Mouse (Mus musculus) kidney, postnatal 4 days (tissue): ENCODE data around the gene Psmb5.
"Not testable (repeated sequence)": the region's sequence is repeated elsewhere in the genome, so short reads cannot be mapped to it uniquely, and the experiment has no call there.

Experiments
- DNase-seq, 2 experiments: peaks; one replicate each; pipeline ENCODE4 v3.0.0; 2021; ENCODE audit warnings: mixed read lengths in 2 of 2

Gene Psmb5

GRCm38 (mm10) chr14:54630583-54631239 lies 12.9 kb upstream of the Psmb5 start:
- no peak for DNase-seq

DNA sequence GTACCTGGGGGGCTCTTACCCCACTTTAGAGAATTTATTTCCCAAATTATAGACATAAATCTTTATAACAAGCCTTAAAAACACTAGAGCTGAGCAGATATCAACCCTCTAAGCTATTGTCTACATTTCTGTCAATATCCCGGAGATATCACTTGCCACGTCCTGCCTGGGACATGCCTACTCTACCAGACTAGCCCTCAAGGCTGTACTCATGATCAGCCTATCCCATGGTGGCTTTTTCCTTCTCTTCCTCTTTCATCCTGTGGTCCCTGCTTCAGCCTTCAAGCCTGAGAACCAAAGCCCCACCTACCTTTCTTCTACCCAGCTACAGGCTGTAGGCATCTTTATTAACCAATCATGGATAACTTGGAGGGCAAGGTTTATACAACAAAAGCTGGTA lies 12.0 kb upstream of the Psmb5 start:
- no peak for DNase-seq

DNA sequence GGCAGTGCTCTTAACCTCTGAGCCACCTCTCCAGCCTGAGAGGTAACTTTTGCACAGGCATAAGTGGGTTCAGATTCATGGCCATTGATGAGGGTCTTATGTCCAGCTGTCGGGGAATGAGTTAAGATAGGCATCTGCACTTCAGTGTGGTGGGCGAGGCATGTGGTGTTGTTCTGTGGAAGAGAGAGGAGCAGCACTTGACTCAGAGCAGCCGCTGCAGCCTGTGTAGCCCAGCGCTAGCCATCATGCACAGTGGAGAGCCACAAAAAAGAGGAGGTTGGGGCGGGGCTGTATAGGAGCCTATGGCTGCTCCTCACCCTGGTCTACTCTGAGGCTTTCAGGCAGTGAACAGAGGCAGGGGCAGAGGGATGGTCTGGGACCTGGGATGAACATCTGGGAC lies 10.3 kb upstream of the Psmb5 start:
- no peak for DNase-seq

DNA sequence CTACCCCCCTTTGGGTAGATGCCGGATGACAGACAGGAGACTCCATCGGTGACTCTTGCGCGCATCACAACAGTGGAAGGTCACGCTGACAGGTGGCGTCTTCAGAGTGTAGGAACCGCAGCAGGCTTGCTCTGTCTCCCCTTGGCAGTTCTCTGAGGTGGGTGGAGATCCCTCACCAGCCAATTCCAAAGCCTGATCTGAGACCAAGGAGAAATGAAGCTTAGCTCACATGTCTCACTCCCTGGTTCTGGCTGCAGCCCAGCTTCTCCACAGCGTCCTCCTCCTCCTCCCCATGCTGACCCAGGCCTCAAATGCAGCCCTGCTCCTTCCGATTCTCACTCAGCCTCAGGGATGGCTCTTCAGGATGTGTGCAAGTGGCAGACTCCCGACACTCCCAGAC lies 7.2 kb upstream of the Psmb5 start:
- no peak for DNase-seq

DNA sequence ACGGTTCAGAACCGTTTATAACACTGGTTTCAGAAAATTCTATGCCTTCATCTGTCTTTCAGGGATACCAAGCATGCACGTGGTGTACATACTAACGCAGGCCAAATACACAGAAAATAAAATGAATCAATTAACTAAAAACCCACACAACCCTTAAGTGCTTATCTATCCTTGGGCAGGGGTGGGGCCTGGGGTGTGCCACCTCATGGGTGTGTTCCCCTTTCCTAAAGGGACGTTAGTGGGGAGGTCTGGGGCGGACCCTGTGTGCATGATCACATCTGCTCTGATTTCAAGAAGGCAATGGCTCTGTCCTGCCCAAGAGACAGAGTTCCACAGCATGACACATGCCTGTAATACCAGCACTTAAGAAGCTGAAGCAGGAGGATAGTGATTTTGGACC lies 5.5 kb upstream of the Psmb5 start:
- no peak for DNase-seq

DNA sequence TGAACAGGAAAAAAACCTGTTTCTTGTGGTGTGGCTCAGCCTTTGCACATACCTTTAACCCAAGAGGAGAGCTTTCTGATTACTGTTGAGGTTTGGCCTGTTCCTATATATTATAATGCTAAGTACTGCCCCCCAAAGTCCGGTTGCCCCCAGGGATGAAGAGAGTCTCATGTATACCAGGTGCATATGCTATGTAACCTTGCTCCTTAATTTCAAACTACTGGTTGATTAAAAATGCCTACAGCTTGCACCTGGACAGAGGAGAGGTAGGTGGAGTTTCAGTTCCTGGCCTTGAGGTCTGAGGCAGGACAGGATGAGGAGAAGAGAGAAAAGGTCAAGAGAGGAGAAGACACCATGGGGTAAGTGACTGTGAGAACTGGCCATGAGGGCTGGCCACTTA lies 3.3 kb upstream of the Psmb5 start, which contains the start of gene Psmb11:
Gene Psmb11, plus strand, starts transcription at position 301 of the 400 bp plus-strand sequence.
- DNase-seq, result no peak

GRCm38 (mm10) chr14:54617152-54617896 lies 498 bp downstream of the Psmb5 start:
- DNase-seq, result peak; percentile 41 to 54

- DNase-seq, result no peak
These were observed 1.5 kb downstream of the Psmb5 start for GRCm38 (mm10) chr14:54616226-54616825.

DNA sequence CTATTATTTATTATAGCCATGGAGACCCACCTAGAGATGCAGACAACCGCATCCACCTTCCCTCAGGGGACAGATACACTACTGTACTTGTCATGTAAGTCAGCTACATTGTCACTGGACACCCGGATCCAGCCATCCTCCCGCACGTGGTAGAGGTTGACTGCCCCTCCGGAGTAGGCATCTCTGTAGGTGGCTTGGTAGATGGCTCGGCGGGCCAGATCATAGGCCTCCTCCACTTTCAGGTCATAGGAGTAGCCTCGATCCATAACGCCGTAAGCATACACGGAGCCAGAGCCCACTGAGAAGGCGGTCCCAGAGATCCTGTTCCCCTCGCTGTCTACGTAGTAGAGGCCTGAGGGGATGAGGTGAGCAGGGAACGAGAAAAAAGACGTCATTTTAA lies 3.7 kb downstream of the Psmb5 start:
- not testable (repeated sequence) for DNase-seq

DNA sequence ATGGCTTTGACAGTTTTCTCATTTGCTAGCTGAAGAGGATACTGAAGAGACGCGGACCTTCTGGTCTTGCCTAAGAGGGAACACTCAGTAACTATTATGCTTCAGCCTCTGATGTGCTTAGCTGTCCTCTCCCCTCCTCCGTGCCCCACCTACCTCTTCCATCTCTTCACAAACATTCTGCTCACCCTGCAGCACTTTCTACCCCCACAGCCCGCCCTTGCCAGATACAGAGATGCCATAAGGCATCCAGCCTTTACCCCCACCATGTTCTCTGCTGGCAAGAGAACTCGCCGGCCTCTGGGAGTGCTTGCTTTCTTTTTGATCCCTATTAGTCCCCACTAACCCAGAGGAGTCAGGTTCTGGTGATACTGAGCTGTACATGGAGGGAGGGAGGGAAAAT lies 7.2 kb downstream of the Psmb5 start:
- DNase-seq, result no peak

DNA sequence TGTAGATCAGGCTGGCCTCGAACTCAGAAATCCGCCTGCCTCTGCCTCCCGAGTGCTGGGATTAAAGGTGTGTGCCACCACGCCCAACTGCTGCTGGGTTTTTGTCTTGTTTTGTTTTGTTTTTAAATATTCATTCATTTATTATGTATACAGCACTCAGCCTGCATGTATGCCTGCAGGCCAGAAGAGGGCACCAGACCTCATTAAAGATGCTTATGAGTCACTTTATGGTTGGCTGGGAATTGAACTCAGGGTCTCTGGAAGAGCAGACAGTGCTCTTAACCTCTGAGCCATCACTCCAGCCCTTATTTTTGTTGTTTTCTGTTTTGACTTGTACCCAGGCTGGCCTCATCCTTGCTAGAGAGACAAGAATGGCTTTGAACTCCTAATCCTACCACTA lies 7.9 kb downstream of the Psmb5 start:
- DNase-seq, result peak in 1 of 2 experiments; percentile 34

DNA sequence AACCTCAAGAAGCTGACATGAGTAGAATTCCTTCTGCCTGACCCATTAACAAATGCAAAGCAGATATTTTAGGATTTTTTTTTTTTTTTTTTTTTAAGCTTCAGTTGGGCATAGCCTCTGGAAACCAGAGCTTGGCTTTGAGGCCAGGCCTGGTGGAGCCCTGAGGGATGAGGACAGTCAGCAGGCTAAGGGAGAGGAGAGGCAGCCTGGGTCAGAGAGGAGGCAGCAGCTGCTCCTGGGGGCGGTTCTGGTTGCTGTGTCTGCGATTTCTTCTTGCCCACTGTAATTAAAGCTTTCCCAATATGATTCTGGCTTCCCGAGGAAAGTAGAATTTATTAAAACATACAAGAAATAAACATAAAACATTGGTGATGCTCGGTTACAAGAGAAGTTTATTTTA lies 8.6 kb downstream of the Psmb5 start:
- DNase-seq, result no peak

GRCm38 (mm10) chr14:54607226-54607625 lies 10.6 kb downstream of the Psmb5 start:
- no peak for DNase-seq

DNA sequence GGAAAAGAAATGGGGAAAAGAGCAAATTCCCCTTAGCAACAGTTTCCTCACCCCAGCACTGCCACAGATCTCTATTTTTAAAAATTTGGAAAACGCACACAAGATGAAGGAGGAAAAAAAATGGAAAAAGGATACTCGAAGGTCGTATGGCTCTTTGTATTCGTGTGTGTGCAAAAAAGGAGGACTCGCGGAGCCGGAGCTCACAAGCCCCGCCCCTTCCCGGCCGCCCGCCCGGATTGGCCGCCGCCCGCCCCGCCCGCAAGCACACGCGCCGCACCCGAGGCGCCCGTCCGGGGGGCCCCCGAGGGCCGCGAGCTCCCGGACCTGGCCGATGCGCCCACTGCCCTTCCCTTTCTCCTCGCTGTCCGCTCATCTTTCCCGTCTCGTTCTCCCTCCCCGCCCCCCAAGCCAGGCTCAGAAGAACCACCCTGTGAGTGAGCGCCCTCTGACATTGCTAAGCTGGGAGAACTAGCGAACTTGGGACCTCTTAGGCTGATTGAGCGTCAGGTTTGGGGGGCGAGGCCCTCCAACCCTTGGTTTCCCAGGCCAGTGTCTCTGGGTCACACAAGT lies 12.0 kb downstream of the Psmb5 start, which contains the start of gene 4931414P19Rik:
Gene 4931414P19Rik, minus strand, starts transcription at position 242 of the 570 bp plus-strand sequence.
- DNase-seq, result peak; percentile 91 to 95

- DNase-seq, result no peak
These were observed 14.1 kb downstream of the Psmb5 start for GRCm38 (mm10) chr14:54603686-54604085.

GRCm38 (mm10) chr14:54603038-54603654 lies 14.7 kb downstream of the Psmb5 start:
- peak; percentile 96 to 98 for DNase-seq

GRCm38 (mm10) chr14:54602613-54603012 lies 15.2 kb downstream of the Psmb5 start:
- DNase-seq, result peak; percentile 20 to 38

DNA sequence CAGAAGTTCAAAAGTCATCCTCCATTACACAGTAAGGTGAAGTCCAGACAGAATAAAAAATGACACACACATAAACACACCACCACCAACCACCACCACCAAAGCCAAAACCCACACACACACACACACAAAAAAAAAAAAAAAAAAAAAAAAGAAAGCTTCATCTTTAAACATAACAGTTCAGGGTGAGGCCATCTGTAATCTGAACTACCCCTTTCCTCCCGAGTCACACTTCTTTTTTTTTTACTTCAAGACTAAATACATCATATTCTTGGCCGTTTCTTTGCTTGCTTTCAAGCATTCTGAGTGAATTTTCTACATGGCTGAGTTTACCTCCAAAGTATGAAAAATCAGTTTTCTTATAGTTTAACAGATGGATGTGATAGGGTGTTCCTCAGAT lies 16.2 kb downstream of the Psmb5 start:
- no peak for DNase-seq

DNA sequence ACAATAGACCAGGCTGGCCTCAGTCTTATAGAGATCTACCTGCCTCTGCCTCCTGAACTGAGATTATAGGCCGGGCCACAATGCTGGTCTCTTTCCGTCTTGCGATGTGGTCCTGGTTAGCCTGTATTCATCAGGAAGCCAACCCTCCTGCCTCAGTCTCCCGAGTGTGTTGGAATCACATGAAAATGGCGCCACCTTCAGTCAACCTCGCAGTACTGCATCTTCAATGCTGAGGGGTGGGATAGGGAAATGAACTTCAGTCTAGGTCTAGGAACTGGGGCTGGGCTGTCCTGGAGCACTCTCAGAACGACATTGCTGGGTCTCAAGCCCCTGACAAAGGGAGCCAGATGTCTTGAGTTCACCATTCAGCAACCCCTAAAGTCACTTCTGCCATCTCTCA lies 20.7 kb downstream of the Psmb5 start:
- DNase-seq, result no peak

- DNase-seq, result no peak
These were observed 23.0 kb downstream of the Psmb5 start for GRCm38 (mm10) chr14:54594631-54595414.

DNA sequence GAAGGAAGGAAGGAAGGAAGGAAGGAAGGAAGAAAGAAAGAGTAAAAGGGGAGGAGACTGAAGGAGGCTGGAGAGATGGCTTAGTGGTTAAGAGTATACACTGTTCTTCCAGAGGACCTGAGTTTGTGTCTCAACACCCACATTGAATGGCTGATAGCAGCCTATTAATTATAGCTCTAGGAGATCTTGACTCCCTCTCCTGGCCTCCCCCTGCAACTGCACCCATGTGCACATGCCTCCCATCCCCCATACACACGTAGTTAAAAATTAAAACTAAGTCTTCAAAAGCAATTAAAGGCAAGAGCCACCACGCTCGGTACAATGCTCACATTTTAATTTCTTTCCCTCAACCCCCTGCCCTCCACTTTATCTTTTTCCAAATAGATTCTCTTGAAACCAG lies 23.8 kb downstream of the Psmb5 start:
- DNase-seq, result no peak

GRCm38 (mm10) chr14:54592319-54592934 lies 25.4 kb downstream of the Psmb5 start:
- DNase-seq, result peak; percentile 63 to 73
